Mouse (Mus musculus): ENCODE data around the gene Plxna2. TPM values are rescaled to one million over a fixed set of nuclear protein-coding genes. Genes with fewer than 3 reads are reported as not detected.

The Plxna2 gene
- total and polyA plus RNA-seq, 2 experiments from 2014 or later = 9.9 to 43.6 TPM

DNA sequence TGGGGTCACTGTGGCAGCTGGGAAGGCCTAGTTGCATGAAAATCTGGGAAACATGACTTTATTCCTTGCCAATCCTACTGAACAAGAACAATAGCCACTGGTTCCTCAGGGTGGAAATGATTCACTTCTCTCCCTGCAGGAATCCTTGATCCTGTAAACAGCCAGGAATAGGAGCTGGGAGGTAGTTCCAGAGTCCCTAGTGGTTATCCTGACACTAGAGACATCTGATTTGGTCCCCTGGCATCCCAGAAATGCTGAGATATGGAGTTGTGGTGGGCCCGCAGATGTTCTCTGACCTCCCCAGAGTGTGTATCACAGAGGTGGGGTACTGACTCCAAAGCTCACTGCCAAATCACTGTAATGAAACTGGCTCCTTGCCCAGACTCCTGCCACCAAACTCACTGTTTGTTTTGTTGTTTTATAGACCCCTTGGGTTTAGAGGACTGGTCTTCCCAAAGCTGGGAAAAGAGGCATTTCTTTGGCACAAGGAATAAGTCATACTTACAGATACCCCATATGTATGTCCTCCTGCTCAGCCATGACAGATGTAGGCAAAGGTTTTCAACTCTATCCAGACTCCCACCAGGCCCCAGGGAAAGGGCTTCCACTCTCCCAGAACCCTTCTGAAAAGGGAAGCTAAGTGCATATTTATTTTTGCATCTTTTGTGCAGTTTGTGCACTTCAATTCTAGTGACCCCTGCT is 40.6 kb downstream of the Plxna2 start:
- H3K9ac ChIP-seq (replicated peaks; ENCODE audit: low read length, poor library complexity, severe bottlenecking) = no peak overlapping the region
- TF ChIP-seq CTCF (IDR thresholded peaks at IDR 0.05) = no peak
- 60% methylated on average over 1 of the region's 1 CpGs for WGBS
- H3K27ac ChIP-seq (ENCODE audit: low read depth, low read length) = no peak overlapping the region
- no peak overlapping the region for H3K4me3 ChIP-seq (ENCODE audit: low read depth, low read length)
- no peak overlapping the region for H3K4me2 ChIP-seq (ENCODE audit: low read depth, low read length, poor library complexity, severe bottlenecking)
- H3K27me3 ChIP-seq (ENCODE audit: insufficient read depth, low read length) = no peaks in the 10 kb centered on the region
- peaks cover 9% of the 10 kb centered on the region; the same call in 1 of the 2 replicates for H3K36me3 ChIP-seq (ENCODE audit: insufficient read depth, low read length)
- DNase-seq (ENCODE audit: low spot score) = peak; percentile 67
- H3K4me1 ChIP-seq (ENCODE audit: insufficient read depth, low read length) = no peaks in the 10 kb centered on the region
- H3K9me3 ChIP-seq (ENCODE audit: low read length) = no peaks in the 10 kb centered on the region
- ATAC-seq (ENCODE audit: low FRiP score) = no peak

DNA sequence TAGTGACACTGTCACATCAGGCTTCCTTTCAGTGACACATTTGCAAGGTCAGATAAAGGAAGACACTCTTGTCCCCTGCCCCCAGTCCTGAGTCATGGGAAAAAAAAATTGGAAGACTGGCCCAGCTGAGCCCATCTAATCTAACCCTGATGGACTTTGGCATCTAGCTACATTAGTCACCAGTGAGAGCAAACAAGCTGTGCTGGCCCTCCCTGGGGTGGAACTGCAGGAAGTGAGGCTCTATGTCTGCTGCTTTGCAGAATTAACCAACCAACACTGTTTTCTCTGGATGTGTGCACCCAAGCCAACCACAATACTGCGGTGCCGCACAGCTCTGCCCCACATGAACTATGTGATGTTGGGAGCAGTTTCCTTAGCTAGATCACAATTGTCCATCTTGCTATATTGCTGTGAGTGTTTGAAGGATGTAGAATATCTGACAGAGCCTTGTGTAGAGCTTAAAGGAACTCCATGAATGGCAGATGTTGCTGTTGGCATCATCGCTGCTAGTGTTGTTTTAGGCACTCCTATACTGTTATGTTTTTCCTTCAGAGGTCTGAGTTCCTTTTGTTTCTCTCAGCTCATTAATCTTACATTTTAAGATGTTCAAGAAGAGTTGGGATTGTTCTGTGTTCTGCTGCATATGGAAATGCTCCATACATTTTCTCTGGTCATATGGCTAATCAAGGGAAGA is 42.6 kb downstream of the Plxna2 start:
- H3K4me1 ChIP-seq (ENCODE audit: insufficient read depth, low read length) = no peaks in the 10 kb centered on the region
- no peak for TF ChIP-seq CTCF (IDR thresholded peaks at IDR 0.05)
- ATAC-seq (ENCODE audit: low FRiP score) = no peak
- no peaks in the 10 kb centered on the region for H3K27me3 ChIP-seq (ENCODE audit: insufficient read depth, low read length)
- H3K4me2 ChIP-seq (ENCODE audit: low read depth, low read length, poor library complexity, severe bottlenecking) = no peak overlapping the region
- no peak overlapping the region for H3K9ac ChIP-seq (replicated peaks; ENCODE audit: low read length, poor library complexity, severe bottlenecking)
- H3K27ac ChIP-seq (ENCODE audit: low read depth, low read length) = no peak overlapping the region
- DNase-seq (ENCODE audit: low spot score) = no peak
- H3K9me3 ChIP-seq (ENCODE audit: low read length) = no peaks in the 10 kb centered on the region
- H3K4me3 ChIP-seq (ENCODE audit: low read depth, low read length) = no peak overlapping the region
- WGBS = 85% methylated on average over 3 of the region's 3 CpGs
- H3K36me3 ChIP-seq (ENCODE audit: insufficient read depth, low read length) = peaks cover 9% of the 10 kb centered on the region; the same call in 1 of the 2 replicates

DNA sequence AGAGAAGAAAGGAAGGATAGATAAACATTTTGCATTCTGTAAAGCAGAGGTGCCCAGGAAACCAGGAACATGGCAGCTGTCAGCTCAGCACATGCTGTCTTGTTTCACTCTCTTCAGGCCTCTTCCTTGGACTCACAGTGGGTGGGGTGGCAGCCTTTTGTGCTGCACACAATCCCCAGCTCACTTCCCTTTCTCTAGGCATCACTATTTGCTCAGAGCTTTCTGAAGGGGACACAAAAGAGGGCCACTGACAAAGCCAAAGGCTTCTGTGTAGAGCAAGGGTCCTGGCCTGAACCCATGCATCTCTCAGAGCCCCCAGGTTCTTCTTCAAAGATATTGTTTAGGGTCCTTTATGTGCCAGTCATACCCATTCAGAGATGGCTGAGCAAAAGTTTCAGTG is 45.0 kb downstream of the Plxna2 start:
- H3K4me2 ChIP-seq (ENCODE audit: low read depth, low read length, poor library complexity, severe bottlenecking) = no peak overlapping the region
- no peak for TF ChIP-seq CTCF (IDR thresholded peaks at IDR 0.05)
- H3K27me3 ChIP-seq (ENCODE audit: insufficient read depth, low read length) = no peaks in the 10 kb centered on the region
- H3K4me3 ChIP-seq (ENCODE audit: low read depth, low read length) = no peak overlapping the region
- DNase-seq (ENCODE audit: low spot score) (no peak), ATAC-seq (ENCODE audit: low FRiP score) (no peak)
- H3K36me3 ChIP-seq (ENCODE audit: insufficient read depth, low read length) = peaks cover 2% of the 10 kb centered on the region; the same call in 1 of the 2 replicates
- H3K9ac ChIP-seq (replicated peaks; ENCODE audit: low read length, poor library complexity, severe bottlenecking) = no peak overlapping the region
- no peaks in the 10 kb centered on the region for H3K9me3 ChIP-seq (ENCODE audit: low read length)
- no peak overlapping the region for H3K27ac ChIP-seq (ENCODE audit: low read depth, low read length)
- no peaks in the 10 kb centered on the region for H3K4me1 ChIP-seq (ENCODE audit: insufficient read depth, low read length)

DNA sequence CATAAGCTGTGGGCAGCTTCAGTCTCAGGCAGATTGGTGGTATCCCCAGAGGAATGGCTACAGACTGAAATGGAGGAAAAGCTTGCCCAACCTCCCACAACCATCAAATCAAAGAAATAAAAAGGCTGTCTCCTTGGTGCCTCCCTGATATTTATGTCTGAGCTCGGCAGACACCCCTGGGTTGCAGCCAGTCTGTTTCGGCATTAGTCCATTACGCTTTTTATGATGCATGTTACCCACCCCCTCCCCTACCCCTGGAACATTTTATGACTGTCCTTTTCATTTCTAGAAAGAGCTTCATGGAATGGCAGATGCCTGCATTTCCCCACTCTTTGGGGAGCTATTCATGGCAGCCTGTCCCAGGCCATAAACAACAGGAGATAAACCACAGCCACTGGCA is 47.7 kb downstream of the Plxna2 start:
- no peak for ATAC-seq (ENCODE audit: low FRiP score)
- H3K36me3 ChIP-seq (ENCODE audit: insufficient read depth, low read length) = no peaks in the 10 kb centered on the region
- no peak for TF ChIP-seq CTCF (IDR thresholded peaks at IDR 0.05)
- no peak overlapping the region for H3K4me2 ChIP-seq (ENCODE audit: low read depth, low read length, poor library complexity, severe bottlenecking)
- WGBS = 80% methylated on average over 3 of the region's 3 CpGs
- H3K9ac ChIP-seq (replicated peaks; ENCODE audit: low read length, poor library complexity, severe bottlenecking) = no peak overlapping the region
- H3K27ac ChIP-seq (ENCODE audit: low read depth, low read length) = no peak overlapping the region
- H3K4me1 ChIP-seq (ENCODE audit: insufficient read depth, low read length) = no peaks in the 10 kb centered on the region
- H3K9me3 ChIP-seq (ENCODE audit: low read length) = no peaks in the 10 kb centered on the region
- no peak overlapping the region for H3K4me3 ChIP-seq (ENCODE audit: low read depth, low read length)
- H3K27me3 ChIP-seq (ENCODE audit: insufficient read depth, low read length) = no peaks in the 10 kb centered on the region
- no peak for DNase-seq (ENCODE audit: low spot score)

DNA sequence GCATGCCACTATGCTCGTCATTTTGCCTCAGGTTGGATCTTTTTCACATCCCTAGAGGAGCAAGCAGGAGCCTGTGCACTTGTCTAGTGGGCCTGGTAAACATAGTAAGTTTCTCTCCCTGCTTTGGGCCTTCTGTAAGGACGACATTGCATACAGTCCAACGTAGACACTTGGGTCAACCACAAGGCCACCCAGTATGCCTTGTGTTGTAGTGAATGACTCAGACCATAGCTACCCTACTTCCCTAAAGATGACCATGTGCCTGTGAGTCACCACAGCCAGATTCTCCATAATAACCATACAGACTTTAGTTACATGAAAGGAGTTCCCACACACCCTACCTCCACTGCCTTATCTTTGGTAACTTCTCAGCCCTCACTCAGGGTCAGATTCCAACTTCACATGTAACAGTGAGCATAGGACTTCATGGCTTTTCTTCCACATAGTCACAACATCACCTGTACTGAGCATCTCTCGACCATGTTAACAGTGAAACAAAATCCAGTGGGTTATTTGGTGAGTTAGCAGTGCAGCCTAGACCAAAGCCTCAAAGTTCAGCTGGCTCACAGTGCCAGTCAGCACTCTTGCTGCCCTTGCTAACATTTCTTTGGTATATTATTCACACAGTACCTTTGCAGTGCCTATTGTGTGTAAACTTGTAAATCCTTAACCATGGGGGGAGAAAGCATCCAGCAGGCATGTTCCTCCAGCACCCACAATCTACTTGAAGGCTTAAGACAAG is 53.9 kb downstream of the Plxna2 start:
- no peak for ATAC-seq (ENCODE audit: low FRiP score)
- no peaks in the 10 kb centered on the region for H3K36me3 ChIP-seq (ENCODE audit: insufficient read depth, low read length)
- DNase-seq (ENCODE audit: low spot score) = no peak
- no peaks in the 10 kb centered on the region for H3K9me3 ChIP-seq (ENCODE audit: low read length)
- no peak overlapping the region for H3K4me3 ChIP-seq (ENCODE audit: low read depth, low read length)
- no peak overlapping the region for H3K27ac ChIP-seq (ENCODE audit: low read depth, low read length)
- 81% methylated on average over 4 of the region's 4 CpGs for WGBS
- H3K4me1 ChIP-seq (ENCODE audit: insufficient read depth, low read length) = no peaks in the 10 kb centered on the region
- no peaks in the 10 kb centered on the region for H3K27me3 ChIP-seq (ENCODE audit: insufficient read depth, low read length)
- H3K9ac ChIP-seq (replicated peaks; ENCODE audit: low read length, poor library complexity, severe bottlenecking) = no peak overlapping the region
- no peak overlapping the region for H3K4me2 ChIP-seq (ENCODE audit: low read depth, low read length, poor library complexity, severe bottlenecking)
- TF ChIP-seq CTCF (IDR thresholded peaks at IDR 0.05) = no peak

DNA sequence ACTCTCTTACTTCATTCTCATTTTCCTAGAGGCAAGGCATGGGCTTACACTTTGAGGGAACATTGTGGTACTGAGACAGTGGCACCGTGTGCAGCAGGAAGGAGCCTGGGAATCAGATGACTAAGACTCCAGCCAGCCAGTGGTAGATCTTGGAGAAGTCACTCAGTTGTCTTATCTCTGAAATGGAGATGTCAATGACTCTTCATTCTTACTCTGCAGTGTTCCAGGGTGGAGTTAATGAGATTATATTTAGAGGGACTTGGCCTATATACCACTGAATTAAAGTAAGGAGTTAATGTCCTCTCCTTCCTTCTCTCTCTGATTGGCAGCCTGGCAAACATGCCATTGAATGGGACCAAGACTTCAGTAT is 54.5 kb downstream of the Plxna2 start:
- Histone ChIP-seq H3K36me3 (ENCODE audit: insufficient read depth, low read length) (no peaks in the 10 kb centered on the region), H3K9me3 (ENCODE audit: low read length) (no peaks in the 10 kb centered on the region), H3K4me2 (ENCODE audit: low read depth, low read length, poor library complexity, severe bottlenecking) (no peak overlapping the region), H3K27ac (ENCODE audit: low read depth, low read length) (no peak overlapping the region), H3K27me3 (ENCODE audit: insufficient read depth, low read length) (no peaks in the 10 kb centered on the region), H3K4me3 (ENCODE audit: low read depth, low read length) (no peak overlapping the region), H3K4me1 (ENCODE audit: insufficient read depth, low read length) (no peaks in the 10 kb centered on the region), H3K9ac (replicated peaks; ENCODE audit: low read length, poor library complexity, severe bottlenecking) (no peak overlapping the region)
- ATAC-seq (ENCODE audit: low FRiP score) = no peak
- DNase-seq (ENCODE audit: low spot score) = no peak
- 89% methylated on average over 1 of the region's 1 CpGs for WGBS
- no peak for TF ChIP-seq CTCF (IDR thresholded peaks at IDR 0.05)
